Mouse (Mus musculus) Muller cell, postnatal 12 days (primary cell): Measurements from ENCODE around the gene Actn1.
A peak's percentile ranks its signal among the peaks of the same experiment; 100 is the strongest.

Experiments
- DNase-seq: peaks from one replicate; pipeline ENCODE4 v3.0.0-alpha.2; 2015; ENCODE audit errors: inconsistent ontology term

The Actn1 gene

DNA sequence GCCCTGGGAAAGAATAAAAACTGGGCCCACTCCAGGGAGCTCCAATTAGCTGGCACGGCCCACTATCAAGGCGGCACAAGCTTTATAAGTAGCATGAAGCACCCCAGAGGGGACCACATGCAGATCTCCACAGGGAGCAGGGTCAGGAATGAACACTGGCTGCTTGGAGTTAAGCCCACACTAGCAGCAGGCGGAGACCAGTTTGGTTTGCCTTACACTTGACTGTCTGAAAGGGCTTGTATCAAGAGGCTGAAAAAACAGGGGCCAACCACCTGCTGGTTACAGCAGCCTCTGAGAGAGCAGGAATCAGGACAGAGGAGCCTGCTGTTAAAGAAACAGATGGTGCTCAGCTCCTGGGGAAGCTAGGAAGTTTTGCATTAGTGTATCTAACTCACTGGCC is 32.3 kb downstream of the Actn1 start:
- peak; percentile 73 for DNase-seq

DNA sequence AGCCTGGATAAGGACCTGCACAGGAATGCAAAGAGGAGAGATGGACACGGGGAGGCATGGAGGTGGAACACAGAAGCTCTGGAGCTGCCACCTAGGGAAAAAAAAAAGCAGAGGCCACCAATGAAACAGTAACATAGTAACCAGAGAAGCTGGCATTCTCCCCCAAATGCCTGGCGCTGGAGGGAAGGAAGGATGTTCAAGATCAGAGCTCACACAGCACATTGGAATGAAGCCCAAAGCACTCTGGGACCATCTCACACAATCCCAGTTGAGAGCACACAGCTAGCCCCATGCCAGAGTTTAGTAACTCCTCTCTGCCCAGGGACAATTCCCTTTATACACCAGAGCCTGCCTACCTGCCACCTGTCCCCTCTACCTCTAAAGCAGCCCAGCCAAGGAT is 34.1 kb downstream of the Actn1 start:
- DNase-seq = no peak

DNA sequence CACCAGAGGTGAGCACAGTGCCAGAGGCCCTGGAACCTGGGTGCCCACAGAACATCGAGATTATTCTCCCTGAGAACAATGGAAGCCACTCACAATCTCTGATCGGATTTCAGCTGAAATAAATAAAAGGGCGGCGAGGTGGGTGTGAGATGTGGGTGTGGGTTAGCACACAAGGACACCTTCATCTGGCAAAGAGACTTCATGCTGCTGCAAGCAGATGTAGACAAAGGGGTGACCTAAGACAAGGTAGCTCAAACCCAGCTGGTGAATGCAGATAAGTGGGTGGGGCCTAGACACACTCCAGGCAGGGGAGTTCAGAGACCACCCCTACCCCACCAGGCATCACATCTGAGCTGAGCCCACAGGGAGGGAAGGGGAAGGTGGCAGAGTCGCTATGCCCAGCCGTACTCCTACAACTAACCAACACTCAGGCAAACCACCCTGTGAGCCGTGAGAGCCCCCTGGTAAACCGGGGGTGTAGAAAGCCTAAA is 35.9 kb downstream of the Actn1 start:
- DNase-seq = no peak

DNA sequence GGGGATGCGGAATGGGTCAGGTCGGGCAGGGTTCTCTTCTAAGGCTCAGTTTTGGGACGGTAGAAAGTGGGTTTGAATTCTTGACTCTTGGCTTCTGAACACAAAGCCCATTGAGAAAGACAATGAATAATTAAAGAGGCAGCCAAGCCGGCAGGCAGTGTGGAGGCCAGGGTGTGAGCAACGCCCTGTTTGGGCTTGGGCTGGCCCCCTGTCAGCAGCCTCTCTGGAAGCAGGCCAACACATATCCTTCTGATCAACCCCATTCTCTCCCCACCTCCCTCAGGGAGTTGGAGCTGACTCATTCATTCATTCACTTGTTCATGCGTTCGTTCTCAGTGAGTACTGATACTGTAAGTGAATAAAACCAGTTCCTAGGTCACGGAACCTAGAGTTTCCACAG is 36.7 kb downstream of the Actn1 start:
- peak; percentile 78 for DNase-seq

DNA sequence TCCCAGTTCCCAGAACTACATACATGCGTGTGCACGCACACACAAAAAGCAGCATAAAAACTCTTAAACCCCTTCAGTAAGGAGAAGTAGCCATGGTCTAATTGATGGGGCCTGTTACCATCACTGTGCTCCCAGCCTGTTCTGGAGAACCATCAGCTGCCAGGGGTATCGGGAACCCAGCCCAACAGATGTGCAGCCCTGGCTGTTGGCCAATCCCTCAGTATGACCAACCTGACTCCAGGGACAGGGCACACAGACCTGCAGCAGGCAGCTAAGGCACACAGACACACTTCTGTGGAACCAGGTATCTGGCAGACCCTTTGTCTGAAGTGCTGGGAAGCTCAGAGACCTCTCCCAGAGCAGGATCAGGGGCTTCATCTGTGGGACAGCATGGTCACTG is 37.7 kb downstream of the Actn1 start:
- no peak for DNase-seq

DNA sequence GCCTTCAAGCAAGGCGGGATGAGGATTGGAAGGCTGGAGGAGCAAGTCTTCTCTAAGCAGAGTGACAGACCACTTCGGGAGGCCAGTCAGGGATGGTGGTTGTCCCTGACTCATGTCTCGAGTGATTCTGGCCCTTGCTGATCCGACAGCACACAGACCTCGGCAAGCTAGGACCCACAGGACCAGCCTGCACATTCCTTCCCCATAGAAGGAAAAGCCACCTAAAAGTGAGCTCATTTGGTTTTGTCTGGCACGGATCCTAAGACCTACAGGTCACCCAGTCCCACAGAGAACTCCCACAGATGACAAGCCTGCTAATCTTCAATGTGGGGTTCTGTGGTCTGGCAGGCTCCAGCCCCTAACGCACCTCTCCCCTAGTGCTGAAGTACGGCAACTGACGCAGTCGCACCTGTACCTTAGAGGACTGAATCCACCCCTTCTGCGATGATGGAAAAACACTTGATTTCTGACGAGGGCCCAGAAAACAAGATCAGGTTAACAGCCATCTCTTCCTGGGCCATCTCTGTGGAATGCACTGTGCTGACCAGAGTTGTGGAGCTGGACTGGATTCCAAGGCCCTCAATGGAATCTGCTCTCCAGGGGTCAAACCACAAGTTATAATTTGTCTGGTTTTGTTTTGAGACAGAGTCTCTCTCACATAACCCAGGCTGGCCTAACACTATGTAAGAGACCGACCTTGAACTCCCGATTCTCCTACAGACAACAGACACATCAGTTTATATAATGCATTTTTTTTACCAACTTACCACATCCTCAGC is 39.7 kb downstream of the Actn1 start:
- DNase-seq = peak; percentile 80

DNA sequence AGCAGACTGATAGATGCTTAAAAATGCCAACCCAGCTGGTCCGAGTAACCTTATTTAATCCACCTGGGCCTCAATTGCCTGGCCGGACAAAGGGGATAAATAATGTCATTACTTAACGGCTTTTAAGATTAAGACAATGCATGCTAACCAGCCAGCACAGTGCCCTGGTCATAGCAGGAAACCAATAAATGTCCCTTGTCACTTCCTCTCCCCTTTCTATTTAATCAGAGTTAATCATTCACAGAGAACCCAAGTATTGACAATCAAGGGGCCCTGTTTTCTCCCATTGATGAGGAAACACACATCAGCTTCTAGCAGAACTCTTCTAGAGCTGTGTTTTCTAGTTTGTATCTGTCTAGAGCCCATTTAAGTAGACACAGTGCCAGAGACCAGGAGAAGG is 41.4 kb downstream of the Actn1 start:
- DNase-seq = no peak

DNA sequence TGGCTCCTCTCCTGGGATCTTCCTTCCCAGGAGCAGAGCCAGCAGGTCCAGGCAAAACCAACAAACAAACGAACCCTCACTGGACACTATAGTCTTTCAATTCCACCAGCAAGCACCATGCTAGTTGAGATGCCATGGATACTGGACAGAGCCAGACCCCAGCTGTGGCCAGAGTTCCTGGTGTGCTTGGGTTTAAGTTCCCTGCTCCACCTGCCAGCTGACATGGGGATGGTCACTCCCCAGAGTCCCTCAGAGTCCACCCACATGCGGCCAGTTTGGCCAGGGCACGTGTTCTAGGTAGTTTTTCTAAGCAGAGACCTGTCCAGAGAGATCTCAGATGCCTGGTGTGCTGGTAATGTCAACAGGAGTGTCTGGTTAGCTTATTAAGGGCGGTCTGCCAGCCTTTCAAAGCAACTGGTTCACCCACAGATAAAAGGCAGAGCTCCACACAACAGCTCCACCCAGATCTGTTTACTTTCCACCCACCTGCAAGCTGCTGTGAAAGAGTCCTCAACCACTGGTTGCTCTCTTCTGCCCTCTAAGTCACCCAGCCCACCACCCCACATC is 42.0 kb downstream of the Actn1 start:
- DNase-seq = no peak

DNA sequence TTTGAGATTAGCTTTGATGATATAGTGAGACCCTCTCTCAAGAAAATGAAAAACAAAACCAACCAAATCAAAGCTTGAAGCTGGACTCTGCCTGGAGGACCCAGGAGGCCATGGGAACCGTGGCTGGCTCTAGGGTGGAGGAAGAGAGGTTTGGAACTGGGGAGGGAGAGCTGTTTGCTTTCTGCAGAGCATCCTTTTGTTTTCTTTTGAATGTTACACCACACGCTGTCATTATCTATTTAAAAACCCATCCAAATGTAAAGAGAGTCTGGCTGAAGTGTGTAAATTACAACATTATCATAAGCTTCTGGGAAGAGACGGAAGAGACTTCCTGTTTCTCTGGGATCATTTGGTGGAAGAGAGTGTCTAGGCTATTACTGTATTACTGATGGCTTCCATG is 43.1 kb downstream of the Actn1 start:
- no peak for DNase-seq

DNA sequence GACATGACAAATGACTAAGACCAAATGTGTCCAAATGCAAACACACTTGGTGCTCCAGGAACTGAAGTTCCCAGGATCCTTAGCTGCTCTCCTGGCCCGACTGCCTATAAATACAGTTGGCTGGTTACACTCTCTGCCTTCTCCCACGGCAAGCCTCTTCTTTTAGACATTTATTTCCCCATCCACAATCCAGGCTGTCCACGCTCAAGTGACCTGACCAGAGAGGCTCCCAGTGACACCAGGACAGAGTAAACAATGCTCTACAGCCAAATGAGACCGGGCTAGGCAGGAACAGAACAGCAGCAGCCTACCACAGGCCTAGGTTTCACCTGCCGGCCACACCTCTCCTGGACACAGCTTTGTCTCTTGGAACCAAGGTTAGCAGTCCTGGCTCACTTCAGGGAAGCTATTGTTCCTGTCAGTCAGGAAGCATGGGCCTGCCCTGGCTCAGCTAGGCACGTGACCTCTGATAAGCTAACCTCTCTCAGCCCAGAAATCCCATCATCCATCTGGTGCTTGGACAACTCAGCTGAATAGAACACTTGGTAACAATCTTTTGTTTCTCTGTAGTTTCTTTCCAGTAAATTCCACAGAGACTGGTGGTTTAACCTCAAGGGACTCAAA is 43.8 kb downstream of the Actn1 start:
- peak; percentile 49 for DNase-seq

DNA sequence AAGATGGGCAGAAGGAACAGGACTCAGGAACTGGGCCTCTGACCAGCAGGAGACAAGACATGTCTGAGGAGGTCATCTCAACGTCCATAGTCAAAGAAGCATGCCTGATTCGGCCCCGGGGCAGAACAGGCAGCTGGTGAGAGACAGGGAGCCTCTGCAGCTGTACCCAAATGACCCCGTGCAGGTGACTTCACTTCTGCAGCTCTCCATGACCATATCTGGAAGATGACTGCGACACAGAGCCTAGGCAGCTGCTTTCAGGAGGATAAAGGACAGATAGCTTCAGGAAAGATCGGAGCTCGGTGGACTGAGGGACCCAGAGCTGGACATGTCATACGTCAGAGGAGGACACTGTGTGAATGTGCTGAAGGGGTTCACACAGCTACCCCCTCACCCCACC is 46.4 kb downstream of the Actn1 start:
- peak; percentile 46 for DNase-seq

DNA sequence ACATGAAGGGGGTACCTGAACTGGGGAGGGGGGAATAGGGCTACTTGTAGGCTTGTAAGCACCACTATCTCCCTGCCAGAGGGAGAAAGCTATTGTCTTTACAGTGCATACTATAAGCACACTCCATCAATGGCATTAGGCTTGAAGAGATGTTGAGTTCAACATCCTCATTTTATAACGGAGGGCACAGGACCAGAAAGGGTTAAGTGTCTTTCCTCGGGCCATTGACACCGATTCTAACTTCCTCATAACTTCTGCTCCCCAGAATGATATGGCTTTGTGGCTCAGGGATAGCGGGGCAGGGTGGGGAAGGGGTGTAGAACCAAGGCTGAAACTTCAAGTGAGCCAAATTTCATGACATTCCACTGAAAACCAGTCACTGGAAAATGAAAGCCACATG is 46.9 kb downstream of the Actn1 start:
- DNase-seq = no peak

DNA sequence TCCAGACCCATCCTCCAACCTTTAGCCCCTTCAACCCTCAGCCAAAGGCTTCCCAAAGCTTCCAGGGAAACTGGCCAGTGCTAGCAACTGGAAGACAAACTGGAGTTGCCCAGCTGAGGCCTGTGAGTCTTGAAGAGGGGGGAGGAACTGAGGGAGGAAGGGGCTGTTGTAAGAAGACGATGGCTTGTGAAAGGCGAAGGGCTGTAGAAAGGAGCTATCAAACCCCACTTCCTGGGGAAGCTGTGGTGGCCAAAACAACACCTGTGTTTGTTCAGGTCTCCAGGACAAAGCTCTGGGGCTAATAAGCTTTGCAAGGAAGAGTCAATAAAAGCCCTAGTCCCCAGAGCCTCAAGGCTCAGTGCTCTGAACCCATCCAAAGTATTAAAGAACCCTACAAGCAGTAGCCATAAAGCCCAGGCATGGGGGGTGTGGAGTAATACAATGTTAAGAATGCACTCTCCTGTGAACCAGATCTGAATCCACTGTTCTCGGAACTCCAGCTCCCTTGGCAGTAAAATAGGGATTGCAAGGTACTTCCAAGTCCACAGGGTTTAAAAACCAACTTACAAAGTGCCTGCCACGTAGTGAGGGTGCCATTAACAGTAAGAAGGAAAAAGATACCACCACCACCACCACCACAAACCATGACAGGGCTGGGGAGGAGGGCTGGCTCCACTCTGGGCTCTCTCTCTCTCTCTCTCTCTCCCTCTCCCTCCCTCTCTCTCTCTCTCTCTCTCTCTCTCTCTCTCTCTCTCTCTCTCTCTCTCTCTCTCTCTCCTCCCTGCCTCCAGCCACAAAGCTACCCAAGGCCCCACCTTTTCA is 49.2 kb downstream of the Actn1 start:
- peak; percentile 38 for DNase-seq

DNA sequence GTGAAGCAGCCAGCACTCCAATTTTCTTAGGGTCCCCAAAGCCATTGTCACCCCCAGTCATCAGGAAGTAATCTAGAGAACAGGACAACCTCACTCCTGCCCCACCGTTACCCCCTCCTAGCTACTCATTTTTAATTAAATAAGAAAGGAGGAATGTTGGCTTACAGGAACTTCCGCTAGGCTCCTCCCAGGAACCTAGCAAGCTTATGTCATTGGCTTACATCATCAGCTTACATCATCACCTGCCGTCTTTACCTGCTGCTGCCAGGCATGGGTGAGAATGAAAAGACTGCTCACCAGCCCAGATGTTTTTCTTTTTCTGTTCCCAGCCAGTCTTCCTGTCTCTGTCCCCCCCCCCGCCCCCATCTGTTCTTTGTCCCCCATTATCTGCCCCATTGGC is 50.3 kb downstream of the Actn1 start:
- DNase-seq = no peak

DNA sequence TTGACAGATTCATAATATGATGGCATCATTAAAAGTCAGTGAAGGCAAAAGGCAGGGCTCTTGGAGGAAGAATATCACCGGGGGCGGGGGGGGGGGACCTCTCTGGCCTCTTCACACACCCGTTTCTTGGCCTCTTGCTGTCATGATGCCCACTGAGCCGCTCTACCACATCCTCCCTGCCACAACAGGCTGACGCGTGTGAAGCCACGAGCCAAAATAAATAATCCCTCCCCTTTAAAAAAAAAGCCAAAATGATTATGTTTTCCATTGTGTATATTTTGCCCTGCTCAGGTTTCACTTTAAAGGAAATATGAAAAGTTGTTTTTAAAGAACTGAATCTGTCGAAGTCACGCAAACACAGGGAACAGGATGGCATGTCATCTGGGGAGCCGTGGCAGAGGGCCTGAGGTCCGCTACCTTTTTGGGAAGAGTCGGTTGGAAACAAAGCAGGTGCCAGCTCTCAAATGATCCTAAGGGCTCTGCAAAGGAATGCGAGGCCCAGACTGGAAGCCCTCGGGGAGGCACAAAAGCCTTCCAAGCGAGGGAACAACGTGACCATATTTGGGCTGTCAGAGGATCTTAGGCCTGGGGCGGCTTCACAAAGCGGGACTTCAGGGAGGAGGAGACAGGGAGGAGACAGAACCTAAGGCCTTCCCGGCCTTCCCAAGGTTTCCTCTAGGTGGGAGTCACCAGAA is 51.9 kb downstream of the Actn1 start:
- peak; percentile 80 for DNase-seq

DNA sequence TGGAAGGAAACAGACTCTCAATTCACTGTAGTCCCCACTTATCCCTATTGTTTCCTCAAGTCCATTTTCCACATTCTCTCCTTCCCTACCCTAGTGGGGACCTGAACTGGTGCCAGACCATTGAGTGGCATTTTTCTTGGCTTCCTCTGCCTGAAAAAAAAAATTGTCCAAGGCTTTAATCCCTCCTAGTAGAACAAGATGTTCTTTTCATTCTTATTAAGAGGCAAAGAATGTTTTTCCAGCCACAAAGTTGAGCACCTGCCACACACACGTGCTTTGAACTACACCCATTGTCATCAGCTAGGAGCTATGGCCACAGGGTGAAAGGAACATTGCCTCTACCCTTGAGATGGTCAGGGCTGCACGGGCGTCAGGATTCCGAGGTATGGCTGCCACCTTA is 56.9 kb downstream of the Actn1 start:
- DNase-seq = peak; percentile 89

DNA sequence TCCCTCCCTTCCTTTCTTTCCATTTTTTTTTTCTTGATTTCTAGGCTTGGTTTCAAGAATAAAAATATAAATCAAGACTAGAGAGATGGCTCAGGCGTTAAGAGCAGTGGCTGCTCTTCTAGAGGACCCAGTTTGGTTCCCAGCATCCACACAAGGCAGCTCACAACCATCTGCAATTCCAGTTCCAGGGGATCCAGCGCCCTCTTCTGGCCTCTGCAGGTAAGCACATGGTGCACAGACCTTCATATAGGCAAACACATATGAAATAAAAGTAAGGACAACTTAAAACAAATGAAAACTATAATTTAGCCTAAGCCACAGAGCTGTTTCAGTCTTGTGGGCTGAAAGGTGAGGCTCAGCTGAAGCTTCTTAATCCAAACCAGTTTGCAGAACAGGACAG is 60.4 kb downstream of the Actn1 start:
- DNase-seq = no peak

DNA sequence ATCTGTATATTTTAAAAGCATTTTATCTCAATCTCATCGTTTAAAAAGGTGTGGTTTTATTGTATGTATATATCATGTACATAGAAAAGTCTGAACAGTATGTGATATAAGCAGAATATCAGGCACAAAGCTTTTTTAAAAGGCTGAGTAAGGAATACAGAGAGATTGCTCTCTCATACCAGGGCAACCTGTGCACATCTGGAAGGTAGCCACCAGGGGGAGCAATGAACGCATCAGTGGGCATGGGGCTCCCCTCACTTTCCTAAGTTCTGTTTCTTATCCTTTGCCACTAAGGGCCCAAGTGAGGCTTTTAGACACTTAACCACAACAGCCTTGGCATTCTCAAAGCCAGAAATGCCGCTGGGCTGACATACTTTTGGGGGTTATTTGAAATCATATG is 61.7 kb downstream of the Actn1 start:
- peak; percentile 55 for DNase-seq

DNA sequence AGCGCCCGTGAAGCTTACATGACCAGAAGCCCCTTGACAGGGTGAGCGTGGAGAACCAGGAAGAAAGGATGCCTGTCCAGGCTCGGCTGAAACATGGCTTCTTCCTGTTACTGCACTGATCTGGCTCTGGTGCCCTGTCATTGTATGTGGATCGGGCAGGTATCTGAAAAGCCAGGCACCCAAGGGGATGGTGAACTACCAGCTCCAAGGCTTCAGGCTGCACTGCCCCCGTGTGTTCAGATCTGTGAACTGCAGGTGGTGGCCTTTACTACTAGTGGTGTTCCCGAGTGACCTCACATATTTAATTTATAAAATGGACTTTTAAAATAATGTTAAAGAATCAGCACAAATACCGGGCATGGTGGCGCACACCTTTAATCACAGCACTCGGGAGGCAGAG is 62.8 kb downstream of the Actn1 start:
- peak; percentile 48 for DNase-seq

DNA sequence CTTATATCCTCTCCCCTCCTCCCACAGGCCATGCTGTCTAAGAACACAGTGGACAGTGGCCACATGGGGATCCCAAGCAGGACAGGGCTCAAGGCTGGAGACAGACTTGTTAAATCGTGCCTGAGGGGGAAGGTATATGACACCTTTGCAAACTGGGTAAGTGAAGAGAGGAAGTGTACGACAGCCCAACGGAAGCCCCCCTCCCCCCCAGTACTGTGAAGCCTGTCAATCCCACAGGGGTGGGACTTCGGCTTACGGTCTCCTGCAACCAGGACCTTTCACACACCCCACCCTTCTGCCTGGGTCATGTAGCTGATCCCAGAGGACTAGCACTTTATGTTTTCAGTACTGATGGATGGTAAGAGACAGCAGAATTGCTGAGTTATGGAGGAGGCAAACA is 68.4 kb downstream of the Actn1 start:
- DNase-seq = no peak

DNA sequence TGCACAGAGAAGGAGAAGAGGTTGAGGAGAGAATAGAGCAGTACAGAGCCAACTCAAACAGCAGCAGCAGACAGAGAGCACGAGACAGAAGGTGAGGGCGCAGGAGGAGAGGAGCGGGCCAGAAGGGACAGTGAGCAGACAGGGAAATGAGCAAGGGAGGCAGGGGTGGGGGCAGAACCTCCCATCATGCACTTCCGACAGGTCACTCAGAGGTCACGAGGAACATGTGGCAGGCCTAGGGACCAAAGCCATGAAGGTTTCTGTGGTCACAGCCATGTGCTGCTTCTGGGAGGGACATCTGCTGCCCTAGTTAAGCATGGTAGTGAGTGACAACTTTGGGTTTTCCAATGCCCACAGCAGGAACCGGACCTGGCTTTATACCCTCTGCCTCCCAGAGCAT is 68.8 kb downstream of the Actn1 start:
- DNase-seq = no peak

DNA sequence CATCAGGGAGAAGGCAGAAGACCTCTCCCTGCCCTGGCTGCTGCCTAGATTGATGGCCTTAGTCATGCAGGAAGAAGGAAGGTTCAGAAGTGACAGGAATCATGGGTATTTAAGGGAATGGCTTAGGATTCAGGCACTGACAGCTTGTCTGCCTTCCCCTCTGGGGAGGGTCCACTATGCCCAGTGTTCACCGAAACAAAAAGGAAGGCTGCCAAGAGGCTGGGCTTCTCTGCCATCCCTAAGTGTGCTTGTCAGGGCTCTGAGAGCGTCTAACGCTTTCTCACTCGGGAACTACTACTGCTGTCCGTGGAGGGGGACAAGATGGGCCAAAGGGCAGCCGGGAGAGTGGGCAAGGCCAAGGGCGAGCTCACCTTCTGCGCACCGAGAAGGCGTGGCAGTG is 69.3 kb downstream of the Actn1 start:
- peak; percentile 56 for DNase-seq
